Mouse (Mus musculus) mouse embryonic stem cell (cell line): ENCODE data around the gene Ltbp4.

Source experiments
- in situ Hi-C, 2 experiments: fragments of 300-500 bp; cut with MboI; formaldehyde crosslinking; loops; 1 replicate in 1 of 2; 3 replicates in 1 of 2; pipeline ENCODE4 v1.14.3; 2019 to 2020; ENCODE audit warnings: low sequenced_read_pairs in 2 of 2, low pct_unique_long_range_greater_than_20kb in 1 of 2, mixed read lengths in 1 of 2; ENCODE audit not compliant: unreplicated experiment in 1 of 2

Gene Ltbp4

GRCm38 (mm10) chr7:27284865-27285697 is 52.4 kb downstream of the Ltbp4 start:
- in situ Hi-C loops, result no loop called here

GRCm38 (mm10) chr7:27282225-27282624 is 55.3 kb downstream of the Ltbp4 start:
- in situ Hi-C loops, result no loop called here

GRCm38 (mm10) chr7:27281717-27282116 is 55.8 kb downstream of the Ltbp4 start:
- in situ Hi-C loops, result no loop called here

GRCm38 (mm10) chr7:27277191-27277590 is 60.3 kb downstream of the Ltbp4 start:
- in situ Hi-C loops, result no loop called here

- in situ Hi-C loops, result no loop called here
These were observed 61.5 kb downstream of the Ltbp4 start for GRCm38 (mm10) chr7:27276021-27276420.

GRCm38 (mm10) chr7:27274916-27275315 is 62.6 kb downstream of the Ltbp4 start:
- in situ Hi-C loops, result loop anchor here in 1 of 2 experiments (25.0 kb wide), 1 partner anchor 488 kb away; no protein-coding TSS in a partner anchor

- in situ Hi-C loops, result loop anchor here in 1 of 2 experiments (25.0 kb wide), 1 partner anchor 487 kb away; no protein-coding TSS in a partner anchor
These were observed 63.6 kb downstream of the Ltbp4 start for GRCm38 (mm10) chr7:27273739-27274351.

GRCm38 (mm10) chr7:27271423-27271822 is 66.1 kb downstream of the Ltbp4 start:
- in situ Hi-C loops, result loop anchor here in 1 of 2 experiments (25.0 kb wide), 1 partner anchor 484 kb away; no protein-coding TSS in a partner anchor

- in situ Hi-C loops, result loop anchor here in 1 of 2 experiments (25.0 kb wide), 1 partner anchor 479 kb away; no protein-coding TSS in a partner anchor
These were observed 70.9 kb downstream of the Ltbp4 start for GRCm38 (mm10) chr7:27266515-27267128.

GRCm38 (mm10) chr7:27264761-27265160 is 72.7 kb downstream of the Ltbp4 start:
- in situ Hi-C loops, result loop anchor here in 1 of 2 experiments (25.0 kb wide), 1 partner anchor 477 kb away; no protein-coding TSS in a partner anchor

- in situ Hi-C loops, result loop anchor here in 1 of 2 experiments (25.0 kb wide), 1 partner anchor 475 kb away; no protein-coding TSS in a partner anchor
These were observed 75.6 kb downstream of the Ltbp4 start for GRCm38 (mm10) chr7:27261888-27262287.

- in situ Hi-C loops, result loop anchor here in 1 of 2 experiments (25.0 kb wide), 1 partner anchor 474 kb away; no protein-coding TSS in a partner anchor
These were observed 76.6 kb downstream of the Ltbp4 start for GRCm38 (mm10) chr7:27260856-27261255.

- in situ Hi-C loops, result loop anchor here in 1 of 2 experiments (25.0 kb wide), 1 partner anchor 472 kb away; no protein-coding TSS in a partner anchor
These were observed 77.7 kb downstream of the Ltbp4 start for GRCm38 (mm10) chr7:27259771-27260170.

- in situ Hi-C loops, result loop anchor here in 1 of 2 experiments (25.0 kb wide), 1 partner anchor 472 kb away; no protein-coding TSS in a partner anchor
These were observed 78.2 kb downstream of the Ltbp4 start for GRCm38 (mm10) chr7:27259271-27259721.

- in situ Hi-C loops, result loop anchor here in 1 of 2 experiments (25.0 kb wide), 1 partner anchor 471 kb away; no protein-coding TSS in a partner anchor
These were observed 79.1 kb downstream of the Ltbp4 start, which contains the start of gene Numbl for GRCm38 (mm10) chr7:27258205-27258899. Gene Numbl (plus strand): TSS chr7:27258433.

GRCm38 (mm10) chr7:27257852-27258204 is 79.7 kb downstream of the Ltbp4 start:
- in situ Hi-C loops, result loop anchor here in 1 of 2 experiments (25.0 kb wide), 1 partner anchor 471 kb away; no protein-coding TSS in a partner anchor

GRCm38 (mm10) chr7:27257046-27257851 is 80.2 kb downstream of the Ltbp4 start:
- in situ Hi-C loops, result loop anchor here in 1 of 2 experiments (25.0 kb wide), 1 partner anchor 470 kb away; no protein-coding TSS in a partner anchor
